Mouse (Mus musculus) spleen, postnatal 0 days (tissue): ENCODE data around the gene Traf3. TPM values are rescaled to one million over a fixed set of nuclear protein-coding genes. Genes with fewer than 3 reads are reported as not detected.

Experiments used
- polyA plus RNA-seq: library from polyadenylated mRNA; unstranded; fragments of >200 nt; fragmentation: Nextera tagmentation; extraction: Ambion mirVana; gene quantifications from 2 replicates; pipeline ENCODE4 v1.2.1, GENCODE M21; 2015

Gene Traf3
- 4.1 and 4.9 TPM in 2 replicates for polyA plus RNA-seq

GRCm38 (mm10) chr12:111165831-111166591, at the start of gene Traf3:
Traf3 (plus strand) TSS chr12:111166370.

GRCm38 (mm10) chr12:111184476-111184875, 18.3 kb downstream of the Traf3 start, which contains the start of gene 4930595D18Rik:
4930595D18Rik (minus strand) TSS chr12:111184491.

GRCm38 (mm10) chr12:111270629-111271277, 104.6 kb downstream of the Traf3 start, which contains the start of gene Amn:
Amn (plus strand) TSS chr12:111271095.

Other genes with a start within 250 kb of the Traf3 start
- gene Ankrd9, start 187.3 kb upstream of the Traf3 start, polyA plus RNA-seq: 35.0 and 41.1 TPM in 2 replicates
- 9.5 and 10.2 TPM in 2 replicates for gene Rcor1, start 127.0 kb upstream of the Traf3 start, polyA plus RNA-seq
- not detected in 2 replicates for gene 4930595D18Rik, start 18.1 kb downstream of the Traf3 start, polyA plus RNA-seq
- gene Amn, start 104.7 kb downstream of the Traf3 start, polyA plus RNA-seq: 0.46 TPM in 1 of 2 replicates, not detected in the other
- 8.7 and 10.6 TPM in 2 replicates for gene Cdc42bpb, start 211.3 kb downstream of the Traf3 start, polyA plus RNA-seq
- 0.95 and 1.4 TPM in 2 replicates for gene Lbhd2, start 240.4 kb downstream of the Traf3 start, polyA plus RNA-seq